Mouse (Mus musculus): ENCODE results near the gene Gstp1. TPM values are rescaled to one million over a fixed set of nuclear protein-coding genes. Genes with fewer than 3 reads are reported as not detected.

Gstp1 gene
- total RNA-seq (2021), result 100 to 1,000 TPM; 299 to 324 TPM
- long read RNA-seq, experiment 1, transcript Gstp1-201 (7 exons, 821 nt), result major isoform, 79 of 88 reads
- long read RNA-seq, experiment 1, partial matches to known transcripts, result 5 of 88 reads
- long read RNA-seq, experiment 1, other reads (novel, unspliced or antisense), result 3 of 88 reads
- long read RNA-seq, experiment 2, transcript Gstp1-201 (7 exons, 821 nt), result major isoform, 80 of 89 reads
- long read RNA-seq, experiment 2, partial matches to known transcripts, result 5 of 89 reads
- long read RNA-seq, experiment 2, other reads (novel, unspliced or antisense), result 2 of 89 reads

- peak; percentile 87 to 88 for DNase-seq (ENCODE audit: extremely low spot score in 1 of 2, low spot score in 2 of 2)
- TF ChIP-seq CTCF (IDR thresholded peaks at IDR 0.05), result peak; percentile 28
- intact Hi-C loops (cut with DNase I), result no loop called here
- Histone ChIP-seq H3K4me3 (peak within 1 kb of the TSS; percentile 73), H3K27ac (peak within 1 kb of the TSS; percentile 88)
These were observed at the start of gene Gstp1 for GRCm38 (mm10) chr19:4037788-4038232. Gene Gstp1 (minus strand): TSS chr19:4037985.

GRCm38 (mm10) chr19:4087090-4087489 lies 49.3 kb upstream of the Gstp1 start:
- Histone ChIP-seq H3K27ac (no peak overlapping the region), H3K4me3 (no peak overlapping the region)
- TF ChIP-seq CTCF (IDR thresholded peaks at IDR 0.05), result no peak
- no peak for DNase-seq (ENCODE audit: extremely low spot score in 1 of 2, low spot score in 2 of 2)
- intact Hi-C loops (cut with DNase I), result loop anchor here (10.0 kb wide), 1 partner anchor 132 kb away; the partner anchor contains the start of gene Aldh3b3

DNA sequence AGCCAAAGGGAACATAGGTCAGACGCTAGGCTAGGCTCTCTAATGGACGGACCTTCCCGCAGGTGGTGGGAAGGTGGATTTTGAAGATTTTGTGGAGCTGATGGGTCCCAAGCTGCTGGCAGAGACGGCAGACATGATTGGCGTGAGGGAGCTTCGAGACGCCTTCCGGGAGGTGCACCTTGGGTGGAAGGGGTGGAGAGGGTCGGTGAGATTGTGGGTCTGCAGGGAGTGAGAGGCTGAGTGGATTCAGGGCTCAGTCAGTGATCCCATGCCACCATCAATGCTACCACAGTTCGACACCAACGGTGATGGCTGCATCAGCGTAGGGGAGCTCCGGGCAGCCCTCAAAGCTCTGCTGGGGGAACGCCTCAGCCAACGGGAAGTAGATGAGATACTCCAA lies 48.4 kb upstream of the Gstp1 start:
- no peak overlapping the region for H3K27ac ChIP-seq
- intact Hi-C loops (cut with DNase I), result loop anchor here (10.0 kb wide), 1 partner anchor 131 kb away; the partner anchor contains the start of gene Aldh3b3
- no peak for DNase-seq (ENCODE audit: extremely low spot score in 1 of 2, low spot score in 2 of 2)
- no peak overlapping the region for H3K4me3 ChIP-seq
- no peak for TF ChIP-seq CTCF (IDR thresholded peaks at IDR 0.05)

GRCm38 (mm10) chr19:4084984-4085383 lies 47.2 kb upstream of the Gstp1 start:
- TF ChIP-seq CTCF (IDR thresholded peaks at IDR 0.05), result no peak; the same call in 1 of the 2 replicates
- DNase-seq (ENCODE audit: extremely low spot score in 1 of 2, low spot score in 2 of 2), result no peak
- H3K4me3 ChIP-seq, result no peak overlapping the region
- no peak overlapping the region for H3K27ac ChIP-seq
- intact Hi-C loops (cut with DNase I), result loop anchor here (10.0 kb wide), 1 partner anchor 130 kb away; the partner anchor contains the start of gene Aldh3b3

- Histone ChIP-seq H3K27ac (no peak overlapping the region), H3K4me3 (no peak overlapping the region)
- TF ChIP-seq CTCF (IDR thresholded peaks at IDR 0.05), result no peak
- intact Hi-C loops (cut with DNase I), result loop anchor here (10.0 kb wide), 1 partner anchor 129 kb away; the partner anchor contains the start of gene Aldh3b3
- no peak for DNase-seq (ENCODE audit: extremely low spot score in 1 of 2, low spot score in 2 of 2)
These were observed 46.0 kb upstream of the Gstp1 start for GRCm38 (mm10) chr19:4083826-4084225.

DNA sequence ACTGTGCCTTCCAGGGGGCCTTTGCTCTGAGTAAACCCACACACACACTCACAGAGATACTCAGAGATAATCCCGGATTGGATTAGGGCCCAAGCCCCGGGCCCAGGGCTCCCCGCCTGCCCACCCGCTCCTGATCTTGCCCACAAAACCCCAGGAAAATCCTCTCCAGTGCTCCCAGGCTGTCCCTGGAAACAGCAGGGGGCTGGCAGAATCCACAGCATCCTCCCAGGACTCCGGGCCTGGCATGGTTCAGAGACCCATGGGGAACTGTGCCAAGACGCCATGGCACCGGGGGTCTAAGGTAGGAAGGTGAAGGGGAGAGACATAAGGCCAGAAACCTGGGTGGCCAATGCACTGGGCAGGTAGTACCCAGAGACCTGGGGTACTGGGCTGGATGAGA lies 45.5 kb upstream of the Gstp1 start:
- no peak for DNase-seq (ENCODE audit: extremely low spot score in 1 of 2, low spot score in 2 of 2)
- Histone ChIP-seq H3K4me3 (no peak overlapping the region), H3K27ac (no peak overlapping the region)
- intact Hi-C loops (cut with DNase I), result loop anchor here (10.0 kb wide), 1 partner anchor 129 kb away; the partner anchor contains the start of gene Aldh3b3
- TF ChIP-seq CTCF (IDR thresholded peaks at IDR 0.05), result no peak

GRCm38 (mm10) chr19:4082219-4082965 lies 44.6 kb upstream of the Gstp1 start:
- intact Hi-C loops (cut with DNase I), result loop anchor here (10.0 kb wide), 1 partner anchor 128 kb away; the partner anchor contains the start of gene Aldh3b3
- no peak overlapping the region for H3K27ac ChIP-seq
- no peak for TF ChIP-seq CTCF (IDR thresholded peaks at IDR 0.05)

DNA sequence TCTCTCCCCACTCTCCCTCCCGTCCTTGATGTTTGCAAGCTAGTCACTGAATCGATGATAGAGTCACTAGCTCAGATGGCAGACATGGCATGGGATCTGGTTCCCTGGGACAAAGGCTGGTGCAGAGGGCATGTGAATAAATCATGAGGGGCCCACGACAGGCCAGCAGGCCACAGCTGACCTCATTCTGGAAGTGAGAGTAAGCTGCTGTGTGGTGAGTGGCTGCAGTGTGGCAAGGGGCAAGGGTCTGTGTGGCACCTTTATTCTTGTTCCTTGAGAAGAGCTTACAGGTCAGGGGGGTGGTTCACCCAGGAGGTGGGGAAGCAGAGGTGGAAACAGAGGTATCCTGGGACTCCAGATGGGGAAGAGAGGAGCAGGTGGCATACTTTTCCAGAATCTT lies 43.6 kb upstream of the Gstp1 start, which contains the start of gene Cabp2:
Cabp2 (plus strand) TSS at position 185 of the 400 bp plus-strand sequence.
- Histone ChIP-seq H3K27ac (no peak within 1 kb of the TSS), H3K4me3 (no peak within 1 kb of the TSS)
- no peak for DNase-seq (ENCODE audit: extremely low spot score in 1 of 2, low spot score in 2 of 2)
- no peak for TF ChIP-seq CTCF (IDR thresholded peaks at IDR 0.05)
- intact Hi-C loops (cut with DNase I), result loop anchor here (2.0 to 10.0 kb wide), 2 partner anchors 29 to 127 kb away; partner anchors contain the start of gene Aldh3b3

More at GRCm38 (mm10) chr19:4082219-4082965, 44.6 kb upstream of the Gstp1 start:
- no peak for DNase-seq (ENCODE audit: extremely low spot score in 1 of 2, low spot score in 2 of 2)
- no peak overlapping the region for H3K4me3 ChIP-seq

- TF ChIP-seq CTCF (IDR thresholded peaks at IDR 0.05), result no peak
- intact Hi-C loops (cut with DNase I), result loop anchor here (2.0 to 10.0 kb wide), 2 partner anchors 28 to 126 kb away; partner anchors contain the start of gene Aldh3b3
- no peak overlapping the region for H3K27ac ChIP-seq
- H3K4me3 ChIP-seq, result no peak overlapping the region
- no peak for DNase-seq (ENCODE audit: extremely low spot score in 1 of 2, low spot score in 2 of 2)
These were observed 42.8 kb upstream of the Gstp1 start for GRCm38 (mm10) chr19:4080511-4081009.

DNA sequence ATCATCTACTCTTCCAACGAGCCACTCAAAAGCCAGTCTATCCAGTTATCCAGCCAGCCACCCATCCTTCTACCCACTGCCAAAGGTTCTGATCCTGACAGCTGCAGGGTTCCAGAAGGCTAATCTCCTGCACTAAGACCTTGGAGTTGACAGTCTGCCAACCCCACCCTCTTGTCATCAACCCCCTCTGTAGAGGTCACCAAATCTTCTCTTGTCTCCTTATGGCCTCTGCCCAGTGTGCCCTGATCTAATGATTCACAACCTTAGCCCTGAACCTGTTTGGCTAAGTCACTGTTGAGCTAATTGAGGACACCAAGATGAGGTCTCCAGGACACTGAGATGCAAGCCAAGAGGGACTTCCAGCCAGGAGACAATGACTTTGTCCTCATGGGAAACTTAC lies 41.8 kb upstream of the Gstp1 start:
- Histone ChIP-seq H3K4me3 (no peak overlapping the region), H3K27ac (no peak overlapping the region)
- no peak for DNase-seq (ENCODE audit: extremely low spot score in 1 of 2, low spot score in 2 of 2)
- TF ChIP-seq CTCF (IDR thresholded peaks at IDR 0.05), result no peak
- intact Hi-C loops (cut with DNase I), result no loop called here

- intact Hi-C loops (cut with DNase I), result no loop called here
- TF ChIP-seq CTCF (IDR thresholded peaks at IDR 0.05), result no peak
- H3K4me3 ChIP-seq, result no peak overlapping the region
- H3K27ac ChIP-seq, result no peak overlapping the region
- DNase-seq (ENCODE audit: extremely low spot score in 1 of 2, low spot score in 2 of 2), result no peak
These were observed 37.7 kb upstream of the Gstp1 start for GRCm38 (mm10) chr19:4075531-4075930.
